Comparison of ENCODE assay signal across 9 mouse cellular contexts in the genomic region with DNA sequence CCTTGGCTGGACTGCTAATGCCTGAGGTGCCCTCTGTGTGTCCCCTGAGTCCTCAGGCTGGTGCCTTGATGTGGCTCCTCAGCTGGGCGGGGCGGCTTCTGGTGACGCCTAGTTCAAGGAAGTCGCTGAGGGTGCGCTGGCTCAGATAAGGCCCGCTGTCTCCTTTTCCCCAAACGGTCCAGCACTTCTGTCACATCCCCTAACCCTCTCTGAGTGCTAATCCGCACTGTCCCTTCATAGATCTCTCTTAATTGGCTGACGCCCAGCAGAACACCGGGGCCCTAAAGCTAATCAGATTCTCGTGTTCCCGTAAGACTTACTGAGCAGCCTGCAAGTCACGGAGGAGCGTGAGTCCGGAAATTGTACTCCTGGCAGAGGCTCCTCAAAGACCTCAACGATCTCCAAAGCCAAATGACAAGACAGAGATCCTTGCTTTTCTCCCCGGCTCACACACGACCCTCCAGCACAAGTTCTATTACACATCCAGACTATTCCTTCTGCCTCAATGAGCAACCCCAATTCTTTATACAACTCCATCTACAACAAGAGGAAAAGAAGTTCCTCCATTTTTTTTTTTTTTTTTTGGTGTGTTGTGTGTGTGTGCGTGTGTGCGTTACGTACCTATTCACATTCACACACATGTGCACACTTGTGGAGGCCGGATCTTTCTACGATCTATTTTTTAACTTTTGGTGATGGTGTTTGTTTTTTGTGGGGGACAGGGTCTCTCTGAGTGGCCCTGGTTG. TPM values are rescaled to one million over a fixed set of nuclear protein-coding genes. Genes with fewer than 3 reads are reported as not detected.
DNase-seq lines count a peak whose midpoint lies in the region; ATAC-seq and TF ChIP-seq lines count a peak whose summit lies in the region.
"Had no signal": no experiment of that assay in that cellular context is flagged by ENCODE, and none has a peak within 500 bp of the region (broad histone marks: within the 10 kb centered on the region; RNA-seq: fewer than 3 reads in every experiment).

No protein-coding gene starts in this region.

- peaks cover 3% of the 10 kb centered on the region; the same call in 1 of the 2 replicates for H3K4me1 ChIP-seq in embryonic facial prominence, embryonic 12.5 days
- peaks cover 35% of the 10 kb centered on the region for H3K4me1 ChIP-seq in embryonic facial prominence, embryonic 10.5 days
- H3K4me1 ChIP-seq in heart, postnatal 0 days (ENCODE audit: control insufficient read depth, insufficient read depth): peaks cover 35% of the 10 kb centered on the region

- 0 out of 2 replicates have a peak, but pooled peaks have one; percentile 60 for ATAC-seq in embryonic facial prominence, embryonic 12.5 days (ENCODE audit: insufficient number of reproducible peaks, insufficient read depth, low FRiP score, low TSS enrichment)
- ATAC-seq in heart, postnatal 0 days (ENCODE audit: insufficient read depth, low read depth): no peak

- H3K9me3 ChIP-seq in embryonic facial prominence, embryonic 12.5 days: no peaks in the 10 kb centered on the region
- no peaks in the 10 kb centered on the region for H3K9me3 ChIP-seq in embryonic facial prominence, embryonic 10.5 days
- H3K9me3 ChIP-seq in heart, postnatal 0 days (replicated peaks; ENCODE audit: control insufficient read depth, low read length): no peaks in the 10 kb centered on the region

- H3K4me2 ChIP-seq in embryonic facial prominence, embryonic 12.5 days (replicated peaks): no peak overlapping the region
- H3K4me2 ChIP-seq in heart, postnatal 0 days (ENCODE audit: low read depth, low read length): peak overlapping the region; percentile 41

- no peak for TF ChIP-seq EP300 in heart, postnatal 0 days (IDR thresholded peaks at IDR 0.05; ENCODE audit: low read depth)

- 59% methylated on average over 23 of the region's 23 CpGs for WGBS in embryonic facial prominence, embryonic 12.5 days
- 64% methylated on average over 23 of the region's 23 CpGs for WGBS in embryonic facial prominence, embryonic 10.5 days
- WGBS in heart, postnatal 0 days: 27% methylated on average over 23 of the region's 23 CpGs

- H3K27me3 ChIP-seq in embryonic facial prominence, embryonic 12.5 days: no peaks in the 10 kb centered on the region
- no peaks in the 10 kb centered on the region for H3K27me3 ChIP-seq in embryonic facial prominence, embryonic 10.5 days (replicated peaks; ENCODE audit: low read depth, poor library complexity, severe bottlenecking)
- H3K27me3 ChIP-seq in heart, postnatal 0 days (ENCODE audit: control insufficient read depth, insufficient read depth, low read length): no peaks in the 10 kb centered on the region
- H3K27me3 ChIP-seq: CH12.LX had no signal

- H3K27ac ChIP-seq in embryonic facial prominence, embryonic 12.5 days: no peak overlapping the region
- no peak overlapping the region for H3K27ac ChIP-seq in embryonic facial prominence, embryonic 10.5 days (replicated peaks)
- H3K27ac ChIP-seq in heart, postnatal 0 days (ENCODE audit: low read depth): peak overlapping the region; percentile 78

- no peak for TF ChIP-seq CTCF in heart, postnatal 0 days (IDR thresholded peaks at IDR 0.05; ENCODE audit: low read depth)

- no peak overlapping the region for H3K4me3 ChIP-seq in embryonic facial prominence, embryonic 12.5 days
- H3K4me3 ChIP-seq in embryonic facial prominence, embryonic 10.5 days: no peak overlapping the region
- no peak overlapping the region for H3K4me3 ChIP-seq in heart, postnatal 0 days (ENCODE audit: low read depth, low read length)

- 0 out of 2 replicates have a peak, but pooled peaks cover 3% of the 10 kb centered on the region for H3K36me3 ChIP-seq in embryonic facial prominence, embryonic 12.5 days
- H3K36me3 ChIP-seq in embryonic facial prominence, embryonic 10.5 days (replicated peaks): no peaks in the 10 kb centered on the region
- 0 out of 2 replicates have a peak, but pooled peaks cover 3% of the 10 kb centered on the region for H3K36me3 ChIP-seq in heart, postnatal 0 days (replicated peaks; ENCODE audit: control insufficient read depth, insufficient read depth, low read length)

- DNase-seq in embryonic facial prominence, embryonic 10.5 days (ENCODE audit: low spot score): no peak
- peak; percentile 65 for DNase-seq in brain, adult 2 months (ENCODE audit: low read depth, low spot score)
- DNase-seq in heart, postnatal 0 days (ENCODE audit: low spot score): no peak
- peak; percentile 60 for DNase-seq in lung, postnatal 36 days
- peak; percentile 52 for DNase-seq in thymus, postnatal 0 days (ENCODE audit: low spot score)
- DNase-seq in left cerebral cortex, adult 8-10 months (ENCODE audit: low spot score in 2 of 2): no peak
- DNase-seq in adrenal gland, postnatal 4 days (ENCODE audit: low spot score in 2 of 2): no peak

- H3K9ac ChIP-seq in embryonic facial prominence, embryonic 12.5 days: no peak overlapping the region
- H3K9ac ChIP-seq in heart, postnatal 0 days (replicated peaks; ENCODE audit: low read depth, low read length): peak overlapping the region; percentile 42

RNA-seq across cellular contexts. Expression of gene Hk1, which starts 52.0 kb away (rescaled TPM):
- polyA plus RNA-seq in embryonic facial prominence, embryonic 12.5 days (2016; fragmentation: Nextera tagmentation; extraction: Ambion mirVana): 38.2 and 40.4 TPM in 2 replicates
- polyA plus RNA-seq in embryonic facial prominence, embryonic 10.5 days (2016; fragmentation: Nextera tagmentation; extraction: Ambion mirVana): 29.1 and 31.7 TPM in 2 replicates
- total RNA-seq in heart, postnatal 0 days (2014; rRNA removed; ENCODE audit: low replicate concordance): 100.0 and 140 TPM in 2 replicates
- 128 and 148 TPM in 2 replicates for polyA plus RNA-seq in heart, postnatal 0 days (2015; fragmentation: Nextera tagmentation; extraction: Ambion mirVana)
- 37.2 and 37.4 TPM in 2 replicates for polyA plus RNA-seq in thymus, postnatal 0 days (2015; fragmentation: Nextera tagmentation; extraction: Ambion mirVana)
- 100 to 1,000 TPM; 308 to 326 (median 318) TPM for total RNA-seq in left cerebral cortex, adult 8-10 months (2022)
- total RNA-seq in adrenal gland, postnatal 4 days (2021): 10 to 100 TPM; 36.0 to 49.8 TPM

Comparison
In these comparisons a context has a peak if more than half of its experiments do, and no peak if none do; other contexts are left out.
1. DNase-seq: peak in brain, adult 2 months (single experiment), lung, postnatal 36 days (single experiment) and thymus, postnatal 0 days (single experiment); none in embryonic facial prominence, embryonic 10.5 days (single experiment), heart, postnatal 0 days (single experiment), left cerebral cortex, adult 8-10 months (0 of 2) and adrenal gland, postnatal 4 days (0 of 2).